Mouse (Mus musculus) CD4-positive, CD25-positive, alpha-beta regulatory T cell, adult 2 months (primary cell): ENCODE results near the gene Gpc4.

Experiments used
- DNase-seq: peaks from one replicate; pipeline ENCODE4 v3.0.0-alpha.2; 2012; ENCODE audit warnings: low read depth, low spot score

The Gpc4 gene

GRCm38 (mm10) chrX:52151100-52151499 lies 14.0 kb downstream of the Gpc4 start:
- no peak for DNase-seq

- DNase-seq = no peak
Measured at GRCm38 (mm10) chrX:52145563-52145962, 19.5 kb downstream of the Gpc4 start.

- no peak for DNase-seq
Measured at GRCm38 (mm10) chrX:52144491-52144890, 20.6 kb downstream of the Gpc4 start.

- no peak for DNase-seq
Measured at GRCm38 (mm10) chrX:52140316-52140715, 24.7 kb downstream of the Gpc4 start.

- DNase-seq = no peak
Measured at GRCm38 (mm10) chrX:52138461-52139075, 26.5 kb downstream of the Gpc4 start.

- no peak for DNase-seq
Measured at GRCm38 (mm10) chrX:52138033-52138432, 27.0 kb downstream of the Gpc4 start.

- DNase-seq = no peak
Measured at GRCm38 (mm10) chrX:52136525-52136924, 28.5 kb downstream of the Gpc4 start.

- DNase-seq = no peak
Measured at GRCm38 (mm10) chrX:52129604-52130003, 35.4 kb downstream of the Gpc4 start.

- DNase-seq = no peak
Measured at GRCm38 (mm10) chrX:52128794-52129193, 36.3 kb downstream of the Gpc4 start.

GRCm38 (mm10) chrX:52113651-52114050 lies 51.4 kb downstream of the Gpc4 start:
- DNase-seq = no peak

GRCm38 (mm10) chrX:52109663-52110062 lies 55.4 kb downstream of the Gpc4 start:
- no peak for DNase-seq

- no peak for DNase-seq
Measured at GRCm38 (mm10) chrX:52108966-52109365, 56.1 kb downstream of the Gpc4 start.

- DNase-seq = no peak
Measured at GRCm38 (mm10) chrX:52103771-52104170, 61.3 kb downstream of the Gpc4 start.

GRCm38 (mm10) chrX:52101940-52102339 lies 63.1 kb downstream of the Gpc4 start:
- DNase-seq = no peak

GRCm38 (mm10) chrX:52101445-52101844 lies 63.6 kb downstream of the Gpc4 start:
- no peak for DNase-seq

GRCm38 (mm10) chrX:52087726-52088348 lies 77.2 kb downstream of the Gpc4 start:
- DNase-seq = no peak

GRCm38 (mm10) chrX:52086885-52087573 lies 78.0 kb downstream of the Gpc4 start:
- DNase-seq = no peak

- no peak for DNase-seq
Measured at GRCm38 (mm10) chrX:52083557-52083956, 81.5 kb downstream of the Gpc4 start.

GRCm38 (mm10) chrX:52072410-52072809 lies 92.6 kb downstream of the Gpc4 start:
- DNase-seq = no peak

GRCm38 (mm10) chrX:52053416-52053815 lies 111.6 kb downstream of the Gpc4 start:
- no peak for DNase-seq

GRCm38 (mm10) chrX:52052011-52052410 lies 113.0 kb downstream of the Gpc4 start:
- no peak for DNase-seq

- no peak for DNase-seq
Measured at GRCm38 (mm10) chrX:52050941-52051340, 114.1 kb downstream of the Gpc4 start.

GRCm38 (mm10) chrX:52039875-52040274 lies 125.2 kb downstream of the Gpc4 start:
- no peak for DNase-seq
